Mouse (Mus musculus): ENCODE data around the gene Nudc.

DNA sequence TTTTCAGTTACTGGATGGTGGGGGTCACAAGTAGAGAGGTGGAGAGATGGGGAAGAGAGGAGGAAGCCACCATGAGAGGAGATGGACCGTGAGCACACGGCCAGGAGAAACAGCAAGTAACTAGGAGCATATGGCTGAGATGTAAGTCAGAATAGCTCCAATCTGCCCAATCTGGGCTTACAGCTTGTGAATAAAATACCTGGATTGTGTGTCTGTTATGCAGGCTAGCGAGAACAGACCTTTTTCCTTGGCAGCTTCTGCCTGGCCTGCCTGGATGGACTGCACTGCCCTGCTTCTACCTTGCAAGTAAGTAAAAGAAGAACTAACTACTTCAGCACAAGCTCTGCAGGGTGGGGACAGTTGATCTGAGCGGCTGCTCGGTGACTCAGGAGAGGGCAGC is 34.7 kb downstream of the Nudc start:
- no peak for TF ChIP-seq POLR2AphosphoS2 (IDR thresholded peaks at IDR 0.05; ENCODE audit: insufficient read length, low read depth)
- TF ChIP-seq CEBPB (IDR thresholded peaks at IDR 0.05; ENCODE audit: insufficient read depth, poor library complexity, severe bottlenecking) = no peak
- no peak for TF ChIP-seq MAX (IDR thresholded peaks at IDR 0.05; ENCODE audit: low read depth)
- no peak for TF ChIP-seq POLR2A (IDR thresholded peaks at IDR 0.05; ENCODE audit: insufficient read length, low read depth)
- TF ChIP-seq TCF12 (IDR thresholded peaks at IDR 0.05; ENCODE audit: insufficient read depth, poor library complexity, severe bottlenecking) = no peak
- no peak for TF ChIP-seq SRF (IDR thresholded peaks at IDR 0.05; ENCODE audit: control insufficient read depth, insufficient read length, low read depth)
- TF ChIP-seq MYOD1 (IDR thresholded peaks at IDR 0.05; ENCODE audit: control insufficient read depth in 1 of 3, insufficient read length in 2 of 3, low read depth in 2 of 3) = no peak
- no peak for TF ChIP-seq USF1 (IDR thresholded peaks at IDR 0.05; ENCODE audit: low read depth)
- TF ChIP-seq TCF3 (IDR thresholded peaks at IDR 0.05; ENCODE audit: insufficient read length, low read depth) = no peak
- no peak for TF ChIP-seq E2F4 (IDR thresholded peaks at IDR 0.05; ENCODE audit: insufficient read depth)

All from myocyte (in vitro differentiated cells).